15 mouse cellular contexts compared by ENCODE assay signal in the genomic region with DNA sequence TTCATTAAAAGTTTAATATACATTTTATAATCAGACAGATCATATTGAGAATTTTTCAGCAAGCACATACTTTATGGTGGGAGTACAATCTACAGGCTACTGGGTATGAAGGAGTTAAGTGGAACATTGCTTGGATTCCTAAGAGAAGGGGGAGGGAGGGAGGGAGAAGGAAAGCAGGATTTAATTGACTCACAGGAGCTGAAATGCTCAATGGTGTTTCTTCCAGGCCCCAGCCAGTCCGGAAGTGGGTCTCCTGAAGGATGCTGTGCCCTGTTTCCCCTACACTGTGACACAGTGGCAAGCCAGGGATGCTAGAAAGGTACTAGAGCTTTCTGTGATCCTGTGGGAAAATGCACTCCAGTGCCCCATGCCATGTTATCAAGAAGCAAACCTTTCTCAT.
A peak's percentile ranks its signal among the peaks of the same experiment; 100 is the strongest.
DNase-seq lines count a peak whose midpoint lies in the region; ATAC-seq lines count a peak whose summit lies in the region.
"Had no signal": no experiment of that assay in that cellular context is flagged by ENCODE, and none has a peak within 500 bp of the region (broad histone marks: within the 10 kb centered on the region; RNA-seq: fewer than 3 reads in every experiment).

No protein-coding gene starts in this region.

- DNase-seq in kidney, adult 11 months = no peak
- peak; percentile 60 for DNase-seq in embryo, embryonic 10 days (ENCODE audit: low spot score)
- DNase-seq in embryonic facial prominence, embryonic 11.5 days (ENCODE audit: low spot score) = peak; percentile 80
- DNase-seq in limb, embryonic 11.5 days (ENCODE audit: low spot score) = peak; percentile 68
- DNase-seq in adrenal gland, postnatal 14 days = no peak
- DNase-seq in cerebellum, adult 18-20 months = no peak
- DNase-seq: adrenal gland, postnatal 36 days; cerebellum, adult 11 months; lung, postnatal 14 days had no signal

- no peaks in the 10 kb centered on the region for H3K27me3 ChIP-seq in kidney, embryonic 16.5 days (ENCODE audit: insufficient read depth, low read length)
- no peaks in the 10 kb centered on the region for H3K27me3 ChIP-seq in embryonic facial prominence, embryonic 11.5 days (ENCODE audit: control insufficient read depth, insufficient read depth, low read length)
- no peaks in the 10 kb centered on the region for H3K27me3 ChIP-seq in limb, embryonic 11.5 days (ENCODE audit: control insufficient read depth, insufficient read depth, low read length)
- H3K27me3 ChIP-seq: embryonic facial prominence, embryonic 15.5 days; heart, embryonic 13.5 days; Patski had no signal

- H3K36me3 ChIP-seq in kidney, embryonic 16.5 days (ENCODE audit: insufficient read depth, low read length) = no peaks in the 10 kb centered on the region
- H3K36me3 ChIP-seq in embryonic facial prominence, embryonic 11.5 days (replicated peaks; ENCODE audit: control insufficient read depth, insufficient read depth, low read depth, low read length) = no peaks in the 10 kb centered on the region
- H3K36me3 ChIP-seq in limb, embryonic 11.5 days (ENCODE audit: control insufficient read depth, insufficient read depth, low read length) = no peaks in the 10 kb centered on the region
- H3K36me3 ChIP-seq: embryonic facial prominence, embryonic 15.5 days; heart, embryonic 13.5 days had no signal

- no peaks in the 10 kb centered on the region for H3K9me3 ChIP-seq in kidney, embryonic 16.5 days (ENCODE audit: low read length)
- no peaks in the 10 kb centered on the region for H3K9me3 ChIP-seq in embryonic facial prominence, embryonic 11.5 days (replicated peaks; ENCODE audit: control insufficient read depth, low read length)
- no peaks in the 10 kb centered on the region for H3K9me3 ChIP-seq in limb, embryonic 11.5 days (ENCODE audit: control insufficient read depth, low read length)
- H3K9me3 ChIP-seq: embryonic facial prominence, embryonic 15.5 days; heart, embryonic 13.5 days had no signal

- H3K4me1 ChIP-seq in kidney, embryonic 16.5 days (ENCODE audit: insufficient read depth, low read length) = peaks cover 5% of the 10 kb centered on the region; the same call in 1 of the 2 replicates
- no peaks in the 10 kb centered on the region for H3K4me1 ChIP-seq in embryonic facial prominence, embryonic 11.5 days (ENCODE audit: control insufficient read depth, insufficient read depth, low read length)
- peaks cover 14% of the 10 kb centered on the region; the same call in 1 of the 2 replicates for H3K4me1 ChIP-seq in limb, embryonic 11.5 days (ENCODE audit: control insufficient read depth, insufficient read depth, low read length)

- ATAC-seq in kidney, embryonic 16.5 days (ENCODE audit: low FRiP score, low TSS enrichment) = peak; percentile 59; the same call in 1 of the 2 replicates
- ATAC-seq in embryonic facial prominence, embryonic 11.5 days (replicated peaks; ENCODE audit: insufficient number of reproducible peaks, low FRiP score, low TSS enrichment, low read depth) = peak; percentile 56; the same call in 1 of the 2 replicates
- peak; percentile 73 for ATAC-seq in limb, embryonic 11.5 days (ENCODE audit: insufficient number of reproducible peaks, low FRiP score, low TSS enrichment, low read depth)
- no peak for ATAC-seq in erythroid progenitor cell, adult 5-6 weeks (replicated peaks; ENCODE audit: low FRiP score, poor library complexity, severe bottlenecking)
- ATAC-seq: intestine, postnatal 0 days; Patski had no signal

- H3K4me3 ChIP-seq in kidney, embryonic 16.5 days (ENCODE audit: low read length) = no peak overlapping the region
- no peak overlapping the region for H3K4me3 ChIP-seq in embryonic facial prominence, embryonic 11.5 days (ENCODE audit: low read depth, low read length)
- H3K4me3 ChIP-seq in limb, embryonic 11.5 days (ENCODE audit: low read depth, low read length) = no peak overlapping the region
- H3K4me3 ChIP-seq: embryonic facial prominence, embryonic 15.5 days; heart, embryonic 13.5 days had no signal

- H3K4me2 ChIP-seq in kidney, embryonic 16.5 days (replicated peaks; ENCODE audit: low read depth, low read length) = no peak overlapping the region
- H3K4me2 ChIP-seq in embryonic facial prominence, embryonic 11.5 days (ENCODE audit: low read depth, low read length) = no peak overlapping the region
- H3K4me2 ChIP-seq in limb, embryonic 11.5 days (ENCODE audit: low read depth, severe bottlenecking) = no peak overlapping the region
- H3K4me2 ChIP-seq: embryonic facial prominence, embryonic 15.5 days; heart, embryonic 13.5 days had no signal

- 0% methylated on average over 1 of the region's 1 CpGs for WGBS in kidney, embryonic 16.5 days
- 0% methylated on average over 1 of the region's 1 CpGs for WGBS in embryonic facial prominence, embryonic 11.5 days
- 5% methylated on average over 1 of the region's 1 CpGs for WGBS in limb, embryonic 11.5 days

- no peak overlapping the region for H3K27ac ChIP-seq in kidney, embryonic 16.5 days (ENCODE audit: low read length)
- H3K27ac ChIP-seq in embryonic facial prominence, embryonic 11.5 days (replicated peaks; ENCODE audit: low read depth, low read length) = peak overlapping the region; percentile 62; the same call in 1 of the 2 replicates
- peak overlapping the region; percentile 87 for H3K27ac ChIP-seq in limb, embryonic 11.5 days (replicated peaks; ENCODE audit: low read depth, low read length)
- H3K27ac ChIP-seq: embryonic facial prominence, embryonic 15.5 days; heart, embryonic 13.5 days had no signal

- H3K9ac ChIP-seq in kidney, embryonic 16.5 days (replicated peaks; ENCODE audit: low read length) = no peak overlapping the region
- H3K9ac ChIP-seq in embryonic facial prominence, embryonic 11.5 days (replicated peaks; ENCODE audit: low read length) = 0 out of 2 replicates have a peak overlapping the region, but pooled peaks have one; percentile 32
- H3K9ac ChIP-seq in limb, embryonic 11.5 days (ENCODE audit: low read length) = no peak overlapping the region
- H3K9ac ChIP-seq: embryonic facial prominence, embryonic 15.5 days; heart, embryonic 13.5 days had no signal

Comparison
In these comparisons a context has a peak if more than half of its experiments do, and no peak if none do; other contexts are left out.
1. DNase-seq: peak in embryo, embryonic 10 days (single experiment), embryonic facial prominence, embryonic 11.5 days (single experiment) and limb, embryonic 11.5 days (single experiment); none in kidney, adult 11 months (single experiment), adrenal gland, postnatal 14 days (single experiment) and cerebellum, adult 18-20 months (0 of 2).